Mouse (Mus musculus) thymus, adult 2 months (tissue): ENCODE data around the gene 4930522H14Rik. TPM values are rescaled to one million over a fixed set of nuclear protein-coding genes. Genes with fewer than 3 reads are reported as not detected.

Experiments
- DNase-seq: peaks from one replicate; pipeline ENCODE4 v3.0.0; 2021
- H3K27ac ChIP-seq: fragments of 200-500 bp; 2 replicates; pipeline ENCODE4 v1.5.1; 2012; ENCODE audit warnings: low read length, control low read depth; ENCODE audit not compliant: control insufficient read depth, insufficient read depth
- H3K27me3 ChIP-seq: fragments of 200-500 bp; 2 replicates; pipeline ENCODE4 v1.6.1; 2012; ENCODE audit warnings: mild to moderate bottlenecking, low read length, moderate library complexity, mixed read lengths; ENCODE audit not compliant: control insufficient read depth, insufficient read depth
- H3K36me3 ChIP-seq: fragments of 200-500 bp; 2 replicates; pipeline ENCODE4 v1.6.1; 2012; ENCODE audit warnings: mild to moderate bottlenecking, low read length, moderate library complexity; ENCODE audit not compliant: control insufficient read depth, insufficient read depth
- H3K4me1 ChIP-seq: fragments of 200-500 bp; replicated peaks from 2 replicates; pipeline ENCODE4 v1.6.1; 2012; ENCODE audit warnings: low read length; ENCODE audit not compliant: control insufficient read depth, insufficient read depth
- H3K4me3 ChIP-seq: fragments of 200-500 bp; 2 replicates; pipeline ENCODE4 v1.5.1; 2012; ENCODE audit warnings: mild to moderate bottlenecking, low read length, control low read depth, moderate library complexity; ENCODE audit not compliant: control insufficient read depth, insufficient read depth
- CTCF ChIP-seq: fragments of 200-500 bp; IDR thresholded peaks from 2 replicates; pipeline ENCODE4 v1.5.1; 2012; ENCODE audit warnings: mild to moderate bottlenecking, control low read depth, low read length, moderate library complexity, borderline replicate concordance; ENCODE audit not compliant: control insufficient read depth, poor library complexity, insufficient read depth; ENCODE audit errors: extremely low read depth
- POLR2A ChIP-seq: fragments of 200-500 bp; IDR thresholded peaks from 2 replicates; pipeline ENCODE4 v1.6.1; 2012; ENCODE audit warnings: mild to moderate bottlenecking, low read length, control low read depth, moderate library complexity; ENCODE audit not compliant: control insufficient read depth, poor library complexity, insufficient read depth; ENCODE audit errors: extremely low read depth
- WGBS: fragments of 180-500 bp; shearing (Covaris S2); methylation state at CpG from one replicate; pipeline ENCODE4 v1.1.7; 2018; 5-methylcytosine and 5-hydroxymethylcytosine counted together
- polyA plus RNA-seq: library from polyadenylated mRNA; depleted of rRNA; stranded (reverse); fragments of >200 nt; gene quantifications from 2 replicates; pipeline ENCODE4 v1.2.3, GENCODE M21; 2012

Gene 4930522H14Rik
- polyA plus RNA-seq, 1 experiment, result not detected

GRCm38 (mm10) chr4:109504885-109505284 is 26.2 kb downstream of the 4930522H14Rik start:
- WGBS, result 4% methylated on average over 5 of the region's 5 CpGs
- H3K36me3 ChIP-seq, result no peaks in the 10 kb centered on the region
- TF ChIP-seq CTCF, result no peak
- TF ChIP-seq POLR2A, result no peak
- H3K4me1 ChIP-seq, result no peaks in the 10 kb centered on the region
- no peak overlapping the region for H3K27ac ChIP-seq
- no peak overlapping the region for H3K4me3 ChIP-seq
- peak; percentile 58 for DNase-seq
- H3K27me3 ChIP-seq, result no peaks in the 10 kb centered on the region

- H3K4me3 ChIP-seq, result no peak overlapping the region
- TF ChIP-seq CTCF (no peak), POLR2A (no peak)
- no peaks in the 10 kb centered on the region for H3K36me3 ChIP-seq
- DNase-seq, result no peak
- 95% methylated on average over 11 of the region's 11 CpGs for WGBS
- H3K27me3 ChIP-seq, result no peaks in the 10 kb centered on the region
- H3K27ac ChIP-seq, result no peak overlapping the region
- H3K4me1 ChIP-seq, result no peaks in the 10 kb centered on the region
Measured at GRCm38 (mm10) chr4:109498476-109498875, 32.6 kb downstream of the 4930522H14Rik start.

DNA sequence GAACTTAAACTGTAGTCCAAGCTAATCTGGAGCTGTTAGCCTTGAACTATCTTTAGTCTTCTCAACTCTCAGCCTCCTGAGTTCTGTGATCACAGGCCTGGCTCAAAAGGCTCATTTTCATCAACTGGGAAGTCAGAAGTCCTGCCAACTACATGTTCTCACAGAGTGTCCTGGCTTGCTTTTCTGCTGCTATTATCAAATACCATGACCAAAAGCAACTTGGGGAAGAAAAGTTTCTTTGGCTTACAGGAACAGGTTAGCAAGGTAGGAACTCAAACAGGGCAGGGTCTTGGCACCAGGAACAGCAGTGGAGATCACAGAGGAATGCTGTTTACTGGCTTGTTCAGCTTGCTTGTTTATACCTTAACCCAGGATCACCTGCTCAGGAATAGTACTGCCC is 37.5 kb downstream of the 4930522H14Rik start:
- no peak for DNase-seq
- Histone ChIP-seq H3K27ac (no peak overlapping the region), H3K4me3 (no peak overlapping the region), H3K36me3 (no peaks in the 10 kb centered on the region), H3K4me1 (no peaks in the 10 kb centered on the region), H3K27me3 (no peaks in the 10 kb centered on the region)
- TF ChIP-seq CTCF (no peak), POLR2A (no peak)

DNA sequence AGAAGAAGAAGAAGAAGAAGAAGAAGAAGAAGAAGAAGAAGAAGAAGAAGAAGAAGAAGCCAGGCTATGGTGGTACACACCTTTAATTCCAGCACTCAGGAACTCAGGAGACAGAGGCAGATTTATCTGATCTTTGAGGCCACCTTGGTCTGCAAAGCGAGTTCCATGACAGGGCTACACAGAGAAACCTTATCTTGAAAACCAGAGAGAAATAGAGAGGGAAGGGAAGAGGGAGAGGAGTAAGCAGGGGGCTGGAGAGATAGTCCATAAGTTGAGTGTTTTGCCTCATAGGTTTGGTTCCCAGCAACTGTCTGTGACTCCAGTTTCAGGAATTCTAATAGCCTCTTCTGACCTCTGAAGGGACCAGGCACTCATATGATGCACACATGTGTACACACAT is 42.3 kb downstream of the 4930522H14Rik start:
- 90% methylated on average over 1 of the region's 1 CpGs for WGBS
- DNase-seq, result no peak
- H3K27me3 ChIP-seq, result no peaks in the 10 kb centered on the region
- no peak overlapping the region for H3K27ac ChIP-seq
- no peaks in the 10 kb centered on the region for H3K36me3 ChIP-seq
- H3K4me3 ChIP-seq, result no peak overlapping the region
- no peak for TF ChIP-seq POLR2A
- no peak for TF ChIP-seq CTCF
- H3K4me1 ChIP-seq, result no peaks in the 10 kb centered on the region

DNA sequence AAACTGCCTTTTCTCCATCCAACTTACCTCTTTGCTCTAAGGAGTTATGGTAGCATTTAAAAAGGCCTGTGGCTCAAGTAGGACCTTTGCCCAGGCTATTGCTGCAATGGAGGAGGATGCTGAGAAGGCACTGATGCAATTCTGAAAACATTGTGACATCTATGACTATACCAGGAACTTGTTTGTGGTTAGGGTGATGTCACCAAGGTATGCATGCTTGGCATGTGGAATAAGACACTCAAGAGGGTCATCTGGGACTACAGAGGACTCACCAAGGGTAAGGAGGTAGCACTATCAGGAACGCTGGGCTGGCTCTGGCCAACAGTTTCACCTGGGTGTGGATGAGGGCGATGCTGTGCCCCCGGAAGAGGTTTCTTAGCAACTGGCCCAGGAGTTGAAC is 46.5 kb downstream of the 4930522H14Rik start, which contains the start of gene Rnf11:
Gene Rnf11 (minus strand): TSS at position 108 of the 400 bp plus-strand sequence.
- 83% methylated on average over 3 of the region's 3 CpGs for WGBS
- no peak for TF ChIP-seq POLR2A
- Histone ChIP-seq H3K4me1 (no peaks in the 10 kb centered on the region), H3K36me3 (no peaks in the 10 kb centered on the region), H3K27me3 (no peaks in the 10 kb centered on the region), H3K4me3 (no peak within 1 kb of the TSS), H3K27ac (no peak within 1 kb of the TSS)
- no peak for DNase-seq

- Histone ChIP-seq H3K4me3 (no peak overlapping the region), H3K27me3 (no peaks in the 10 kb centered on the region), H3K27ac (no peak overlapping the region), H3K4me1 (no peaks in the 10 kb centered on the region), H3K36me3 (no peaks in the 10 kb centered on the region)
- TF ChIP-seq CTCF, result no peak
- TF ChIP-seq POLR2A, result no peak
- no peak for DNase-seq
- 100% methylated on average over 1 of the region's 1 CpGs for WGBS
Measured at GRCm38 (mm10) chr4:109482701-109483100, 48.4 kb downstream of the 4930522H14Rik start.

DNA sequence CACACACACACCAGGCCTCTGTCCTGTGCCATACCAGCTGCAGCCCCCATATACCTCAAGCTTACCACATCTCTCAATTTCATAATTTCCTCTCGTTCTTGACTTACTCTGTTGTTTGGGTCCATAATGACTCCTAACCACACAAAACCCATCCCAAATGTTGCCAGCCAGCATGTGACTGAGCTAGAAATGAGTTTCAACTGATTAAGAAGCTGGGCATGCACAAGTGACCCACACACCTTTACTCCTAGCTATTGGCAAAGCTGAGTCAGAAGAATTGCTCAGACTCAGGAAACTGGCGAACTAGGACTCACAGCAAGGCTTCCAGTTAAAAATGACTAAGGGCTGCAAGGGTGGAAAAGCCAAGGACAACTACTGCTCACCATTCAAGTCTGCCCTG is 49.7 kb downstream of the 4930522H14Rik start:
- DNase-seq, result no peak
- 59% methylated on average over 2 of the region's 2 CpGs for WGBS
- no peak for TF ChIP-seq POLR2A
- TF ChIP-seq CTCF, result no peak
- Histone ChIP-seq H3K27ac (no peak overlapping the region), H3K4me1 (no peaks in the 10 kb centered on the region), H3K36me3 (no peaks in the 10 kb centered on the region), H3K4me3 (no peak overlapping the region), H3K27me3 (no peaks in the 10 kb centered on the region)
